Mouse (Mus musculus) liver (tissue): Measurements from ENCODE around the gene 4921509C19Rik.
"Not testable (repeated sequence)": the region's sequence is repeated elsewhere in the genome, so short reads cannot be mapped to it uniquely, and the experiment has no call there.

ENCODE experiments used
- DNase-seq: peaks from one replicate; pipeline ENCODE4 v3.0.0-alpha.2; 2020; ENCODE audit warnings: mixed read lengths

4921509C19Rik gene

DNA sequence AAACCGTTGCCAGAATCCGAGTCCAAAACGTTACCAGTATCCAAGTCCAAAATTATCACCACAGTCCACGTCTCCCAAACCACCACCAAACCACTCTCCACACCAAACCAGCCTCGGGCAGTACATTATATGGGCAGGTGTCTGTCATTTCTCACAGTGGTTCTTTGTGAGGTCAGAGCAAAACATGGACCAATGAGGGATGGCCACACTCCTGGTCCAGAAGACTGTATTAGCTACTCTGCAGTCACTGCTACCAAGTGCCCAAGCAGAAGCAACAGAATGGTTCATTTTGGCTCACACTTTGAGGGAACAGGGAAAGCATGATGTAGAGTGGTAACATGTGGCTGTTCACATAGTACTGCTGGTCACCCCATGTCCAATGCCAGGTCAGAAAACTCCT, at the start of gene 4921509C19Rik:
Gene 4921509C19Rik, minus strand, starts transcription at position 101 of the 400 bp plus-strand sequence.
- not testable (repeated sequence) for DNase-seq

DNA sequence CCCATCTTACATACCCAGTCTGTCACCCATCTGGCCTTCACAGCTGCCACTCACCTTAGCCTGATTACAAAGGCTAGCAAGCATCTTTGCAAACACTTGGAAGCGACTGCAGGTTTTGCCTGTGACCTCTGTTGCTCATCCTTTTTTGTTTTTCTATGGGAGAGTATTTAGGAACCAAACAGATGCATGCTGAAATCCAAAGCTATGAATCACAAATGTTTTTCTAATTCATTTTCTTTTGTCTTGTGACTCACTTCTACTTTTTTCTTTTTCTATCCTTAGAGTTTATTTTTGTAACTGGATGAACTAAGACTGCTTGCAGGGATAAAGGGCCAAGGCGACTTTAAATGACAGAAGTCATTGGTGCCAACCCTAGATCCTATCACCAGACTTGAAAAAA, 49.6 kb upstream of the 4921509C19Rik start:
- no peak for DNase-seq

- DNase-seq: no peak
Observed at GRCm38 (mm10) chr2:151524324-151525041, 48.5 kb upstream of the 4921509C19Rik start.

- no peak for DNase-seq
Observed at GRCm38 (mm10) chr2:151519000-151519399, 43.0 kb upstream of the 4921509C19Rik start.

DNA sequence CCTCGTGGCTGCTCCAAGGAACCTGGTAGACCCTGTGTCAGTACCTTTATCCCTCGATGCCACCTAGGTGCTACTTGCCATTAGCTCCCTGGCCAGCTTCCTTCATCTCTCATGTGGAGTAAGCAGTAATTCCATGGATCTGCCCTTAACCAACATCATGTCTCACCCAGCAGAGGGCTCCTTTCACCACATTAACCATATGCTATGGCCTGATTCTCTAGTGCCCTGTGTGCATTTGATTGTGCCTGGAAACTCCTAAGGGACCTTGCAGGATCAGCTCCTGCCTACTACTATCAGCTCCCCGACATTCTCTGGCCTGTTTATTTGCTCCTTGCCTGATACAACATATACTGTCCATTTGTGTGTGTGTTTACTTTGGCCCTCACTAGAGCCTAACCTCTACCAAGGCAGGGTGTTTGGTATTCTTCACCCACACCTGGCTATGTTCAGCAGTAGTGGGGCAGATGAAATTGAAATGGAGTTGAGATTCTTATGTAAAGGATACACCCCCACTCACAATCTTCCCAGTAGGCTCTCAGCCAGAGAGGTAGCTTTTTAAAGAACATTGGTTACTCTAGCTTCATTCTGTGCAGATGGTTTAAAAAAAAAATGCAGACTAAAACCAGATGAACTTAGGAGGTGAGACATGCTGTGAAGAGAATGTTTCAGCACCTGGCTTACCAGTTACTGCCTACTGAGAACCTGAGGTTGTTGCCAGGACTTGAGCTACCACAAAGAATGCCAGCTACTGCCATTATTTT, 37.8 kb upstream of the 4921509C19Rik start:
- no peak for DNase-seq

DNA sequence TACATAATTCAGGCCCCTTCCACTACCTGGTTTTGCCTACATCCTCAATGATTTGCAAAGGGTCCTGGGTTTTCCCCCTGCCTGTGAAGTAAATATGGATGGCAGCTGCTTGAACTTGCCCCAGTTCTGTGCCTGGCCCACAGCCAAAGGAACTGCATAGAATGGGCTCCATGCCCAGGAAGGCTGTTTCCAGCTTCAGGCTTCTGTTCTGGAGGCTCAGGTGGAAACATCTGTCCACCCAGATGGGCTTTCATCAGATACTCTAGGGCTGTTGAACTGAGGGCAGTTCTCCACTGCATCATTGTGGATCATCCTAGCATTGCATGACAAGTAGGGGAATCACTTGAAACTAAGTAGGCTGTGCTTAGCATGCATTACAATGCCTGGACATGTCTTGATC, 36.2 kb upstream of the 4921509C19Rik start:
- no peak for DNase-seq

DNA sequence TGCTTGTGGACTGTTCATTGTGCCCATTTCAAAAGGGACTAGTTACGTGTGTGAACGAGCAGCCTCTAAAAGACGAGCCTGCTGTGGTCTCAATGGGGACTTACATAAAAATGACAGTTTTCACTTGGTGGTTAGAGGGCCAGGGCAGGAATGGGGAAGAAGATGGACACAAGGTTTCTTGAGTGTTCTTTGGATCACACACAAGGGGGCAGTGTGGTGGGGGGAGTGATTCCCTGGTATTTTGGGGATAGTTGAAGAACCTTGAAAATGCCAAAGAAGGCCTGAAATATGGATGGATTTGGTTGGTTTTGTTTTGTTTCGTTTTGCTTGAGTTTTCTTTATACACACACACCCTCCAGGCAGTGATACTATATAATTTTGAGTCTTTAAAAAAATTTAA, 28.3 kb upstream of the 4921509C19Rik start:
- DNase-seq: no peak

DNA sequence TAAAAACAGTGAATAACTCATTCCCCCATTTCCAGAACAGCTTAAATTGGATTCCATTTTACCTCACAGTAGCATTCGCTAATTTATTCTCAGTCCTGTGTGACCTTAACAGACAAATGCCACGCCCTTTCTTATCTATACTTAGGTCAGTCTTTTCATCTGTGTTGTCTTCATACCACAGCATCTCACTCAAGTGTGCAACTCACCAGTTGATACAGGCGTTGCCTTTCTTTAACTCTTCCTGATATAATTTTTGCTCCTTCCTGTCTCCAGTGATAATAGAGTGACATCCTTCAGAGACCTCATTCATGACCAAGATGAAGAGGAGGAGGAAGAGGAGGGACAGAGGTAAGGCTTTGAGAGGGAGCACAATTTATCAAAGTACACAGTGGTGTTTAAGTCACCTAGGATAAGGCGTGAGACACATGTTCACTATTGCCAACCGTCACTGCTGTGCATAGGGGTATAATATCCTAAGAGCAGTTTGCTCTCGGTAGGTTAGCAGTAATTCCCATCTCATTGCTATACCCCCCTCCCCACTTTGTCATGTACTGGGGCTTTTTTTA, 24.6 kb upstream of the 4921509C19Rik start:
- DNase-seq: no peak

- no peak for DNase-seq
Observed at GRCm38 (mm10) chr2:151498358-151498757, 22.4 kb upstream of the 4921509C19Rik start.

DNA sequence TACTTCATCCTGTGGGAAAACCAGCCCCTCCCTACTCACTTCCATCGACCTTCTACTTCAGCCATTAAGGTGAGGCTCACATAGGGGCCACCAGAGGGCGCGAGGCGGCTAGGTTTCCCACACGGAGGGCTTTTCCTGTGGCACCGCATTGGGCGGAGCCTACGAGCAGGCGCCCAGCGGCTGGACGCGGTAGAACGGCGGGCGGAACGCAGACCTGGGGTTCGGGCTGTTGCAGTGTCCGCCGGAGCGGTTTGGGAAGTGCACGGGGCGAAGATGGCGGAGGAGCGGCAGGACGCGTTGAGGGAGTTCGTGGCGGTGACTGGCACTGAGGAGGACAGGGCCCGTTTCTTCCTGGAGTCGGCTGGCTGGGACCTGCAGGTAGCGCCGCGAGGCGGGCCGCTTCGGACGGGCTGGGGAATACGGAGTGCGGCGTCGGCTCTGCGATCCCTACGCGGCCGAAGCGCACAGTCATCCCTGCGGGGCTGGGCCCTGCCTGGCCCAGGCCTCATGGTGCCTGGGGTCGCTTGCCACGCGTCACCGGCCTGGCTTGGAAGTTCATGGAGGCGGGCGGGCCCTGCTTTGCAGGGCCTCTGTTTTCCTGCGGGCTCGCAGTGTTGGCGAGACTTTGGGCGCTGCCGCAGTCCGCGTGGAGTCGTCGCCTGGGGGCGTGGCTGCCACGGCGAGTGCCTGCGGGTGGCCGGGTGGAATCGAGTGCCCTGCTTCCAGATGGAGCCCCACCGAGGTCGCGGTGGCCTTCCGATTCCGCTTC, 18.3 kb upstream of the 4921509C19Rik start, which contains the start of gene Nsfl1c:
Gene Nsfl1c, plus strand, starts transcription at position 148 of the 769 bp plus-strand sequence.
- DNase-seq: peak; percentile 94

DNA sequence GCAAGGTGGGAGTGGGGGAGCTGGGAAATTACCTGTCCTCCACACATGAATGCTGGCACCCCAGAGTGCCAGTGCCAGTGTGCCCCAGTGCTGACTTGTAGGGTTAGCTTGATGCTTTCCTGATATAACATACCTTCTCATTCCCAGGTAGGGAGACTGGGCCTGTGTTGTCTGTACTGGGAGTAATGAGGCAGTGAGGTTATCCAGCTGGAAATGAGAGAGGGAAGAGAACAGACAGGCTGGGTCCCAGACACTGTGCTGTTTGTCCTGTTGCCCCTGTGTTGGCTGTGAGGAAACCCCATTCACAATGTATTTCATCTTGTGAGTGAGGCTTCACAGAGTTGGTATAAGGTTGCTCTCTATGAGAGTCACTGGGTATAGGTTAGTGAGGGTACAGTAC, 10.5 kb upstream of the 4921509C19Rik start:
- DNase-seq: no peak

DNA sequence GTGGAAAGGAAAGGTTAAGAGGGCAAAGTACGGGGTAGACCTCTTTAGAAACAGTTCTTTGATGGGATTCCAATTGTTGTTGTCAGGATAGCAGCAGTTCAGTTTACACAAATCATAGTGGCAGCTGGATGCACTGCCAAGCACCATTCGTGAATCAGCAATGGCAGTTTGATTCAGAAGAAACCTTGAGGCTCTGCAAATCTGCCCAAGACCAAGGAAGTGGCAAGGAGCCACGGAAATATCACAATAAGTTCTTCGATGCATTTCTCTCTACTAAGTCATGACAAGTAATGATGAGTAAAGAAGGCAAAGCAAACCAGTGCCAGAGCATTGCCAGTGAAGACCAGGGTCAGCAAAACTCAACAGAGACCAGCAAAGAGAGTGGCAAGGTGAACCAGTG, 41.0 kb downstream of the 4921509C19Rik start:
- DNase-seq: not testable (repeated sequence)

- not testable (repeated sequence) for DNase-seq
Observed at GRCm38 (mm10) chr2:151434203-151434602, 41.8 kb downstream of the 4921509C19Rik start.
